Mouse (Mus musculus): ENCODE measurements around the gene Spn. TPM values are rescaled to one million over a fixed set of nuclear protein-coding genes. Genes with fewer than 3 reads are reported as not detected.

Spn gene
- polyA plus RNA-seq, 1 experiment, result 3.9 TPM

- 45% methylated on average over 2 of the region's 2 CpGs for WGBS
- peaks cover 7% of the 10 kb centered on the region; the same call in 1 of the 2 replicates for H3K4me1 ChIP-seq (ENCODE audit: control insufficient read depth, insufficient read depth, insufficient read length, low read length)
- H3K27me3 ChIP-seq (ENCODE audit: control insufficient read depth, insufficient read depth, low read length), result no peaks in the 10 kb centered on the region
- TF ChIP-seq CTCF (IDR thresholded peaks at IDR 0.05; ENCODE audit: extremely low read depth, insufficient read length, insufficient replicate concordance, low read depth, low read length) (no peak), POLR2A (IDR thresholded peaks at IDR 0.05; ENCODE audit: low read depth, low read length) (no peak)
- no peaks in the 10 kb centered on the region for H3K36me3 ChIP-seq (ENCODE audit: control insufficient read depth, insufficient read depth, low read length)
- H3K27ac ChIP-seq (ENCODE audit: insufficient read depth, low read depth, low read length), result no peak overlapping the region
- H3K4me3 ChIP-seq (ENCODE audit: low read depth, low read length), result no peak overlapping the region
Observed at GRCm38 (mm10) chr7:127180783-127181182, 43.2 kb upstream of the Spn start.

DNA sequence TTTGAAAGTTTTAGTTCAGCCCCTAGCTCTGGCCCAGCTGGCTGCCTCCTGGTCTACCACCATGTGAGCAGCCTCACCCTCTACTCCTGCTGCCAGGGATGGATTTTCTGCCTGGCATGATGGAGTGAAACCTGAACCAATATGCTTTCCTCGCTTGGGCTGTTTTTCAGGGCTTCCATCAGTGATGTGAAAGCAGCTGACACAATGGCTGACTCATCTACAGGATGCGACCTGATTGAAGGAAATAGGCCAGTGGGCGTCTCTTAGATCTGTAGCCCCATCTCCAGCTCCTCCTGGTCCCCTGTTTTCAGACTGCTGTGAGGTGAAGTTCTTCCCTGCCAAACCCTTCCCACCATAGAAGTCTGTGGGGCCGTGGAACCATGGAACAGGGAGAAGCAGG, 39.3 kb upstream of the Spn start:
- Histone ChIP-seq H3K4me3 (ENCODE audit: low read depth, low read length) (no peak overlapping the region), H3K27ac (ENCODE audit: insufficient read depth, low read depth, low read length) (no peak overlapping the region), H3K4me1 (ENCODE audit: control insufficient read depth, insufficient read depth, insufficient read length, low read length) (peaks cover 4% of the 10 kb centered on the region; the same call in 1 of the 2 replicates), H3K36me3 (ENCODE audit: control insufficient read depth, insufficient read depth, low read length) (no peaks in the 10 kb centered on the region), H3K27me3 (ENCODE audit: control insufficient read depth, insufficient read depth, low read length) (no peaks in the 10 kb centered on the region)
- 63% methylated on average over 4 of the region's 4 CpGs for WGBS
- TF ChIP-seq CTCF (IDR thresholded peaks at IDR 0.05; ENCODE audit: extremely low read depth, insufficient read length, insufficient replicate concordance, low read depth, low read length) (no peak), POLR2A (IDR thresholded peaks at IDR 0.05; ENCODE audit: low read depth, low read length) (no peak)

- H3K27ac ChIP-seq (ENCODE audit: insufficient read depth, low read depth, low read length), result no peak overlapping the region
- H3K4me3 ChIP-seq (ENCODE audit: low read depth, low read length), result no peak overlapping the region
- no peaks in the 10 kb centered on the region for H3K4me1 ChIP-seq (ENCODE audit: control insufficient read depth, insufficient read depth, insufficient read length, low read length)
- H3K36me3 ChIP-seq (ENCODE audit: control insufficient read depth, insufficient read depth, low read length), result no peaks in the 10 kb centered on the region
- WGBS, result 71% methylated on average over 5 of the region's 5 CpGs
- no peaks in the 10 kb centered on the region for H3K27me3 ChIP-seq (ENCODE audit: control insufficient read depth, insufficient read depth, low read length)
- TF ChIP-seq CTCF (IDR thresholded peaks at IDR 0.05; ENCODE audit: extremely low read depth, insufficient read length, insufficient replicate concordance, low read depth, low read length) (no peak), POLR2A (IDR thresholded peaks at IDR 0.05; ENCODE audit: low read depth, low read length) (no peak)
Observed at GRCm38 (mm10) chr7:127166501-127166900, 28.9 kb upstream of the Spn start.

- H3K36me3 ChIP-seq (ENCODE audit: control insufficient read depth, insufficient read depth, low read length), result no peaks in the 10 kb centered on the region
- no peaks in the 10 kb centered on the region for H3K27me3 ChIP-seq (ENCODE audit: control insufficient read depth, insufficient read depth, low read length)
- H3K27ac ChIP-seq (ENCODE audit: insufficient read depth, low read depth, low read length), result no peak overlapping the region
- no peak overlapping the region for H3K4me3 ChIP-seq (ENCODE audit: low read depth, low read length)
- TF ChIP-seq POLR2A (IDR thresholded peaks at IDR 0.05; ENCODE audit: low read depth, low read length), result no peak
- no peak for TF ChIP-seq CTCF (IDR thresholded peaks at IDR 0.05; ENCODE audit: extremely low read depth, insufficient read length, insufficient replicate concordance, low read depth, low read length)
- no peaks in the 10 kb centered on the region for H3K4me1 ChIP-seq (ENCODE audit: control insufficient read depth, insufficient read depth, insufficient read length, low read length)
- 77% methylated on average over 12 of the region's 12 CpGs for WGBS
Observed at GRCm38 (mm10) chr7:127165607-127166493, 28.2 kb upstream of the Spn start.

DNA sequence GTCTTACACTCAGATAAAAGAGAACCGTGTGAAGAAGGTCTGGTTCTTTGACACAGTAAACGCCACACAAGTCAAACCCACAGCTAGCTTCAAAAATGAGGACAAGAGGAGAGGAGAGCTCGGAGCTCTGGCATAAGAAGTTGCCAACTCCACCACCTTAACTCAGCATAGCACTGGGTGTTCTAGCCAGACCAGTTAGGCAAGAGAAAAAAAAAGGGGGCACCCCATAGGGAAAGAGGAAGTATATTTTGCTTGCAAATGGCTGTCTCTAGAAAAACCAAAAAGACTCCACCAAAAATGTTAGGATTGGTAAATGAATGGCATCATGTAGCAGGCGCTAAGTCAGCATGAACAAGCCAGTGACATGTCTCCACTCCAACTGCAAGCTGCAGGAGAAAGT, 26.4 kb upstream of the Spn start:
- 84% methylated on average over 4 of the region's 4 CpGs for WGBS
- H3K27ac ChIP-seq (ENCODE audit: insufficient read depth, low read depth, low read length), result no peak overlapping the region
- TF ChIP-seq CTCF (IDR thresholded peaks at IDR 0.05; ENCODE audit: extremely low read depth, insufficient read length, insufficient replicate concordance, low read depth, low read length) (no peak), POLR2A (IDR thresholded peaks at IDR 0.05; ENCODE audit: low read depth, low read length) (no peak)
- H3K36me3 ChIP-seq (ENCODE audit: control insufficient read depth, insufficient read depth, low read length), result no peaks in the 10 kb centered on the region
- H3K27me3 ChIP-seq (ENCODE audit: control insufficient read depth, insufficient read depth, low read length), result no peaks in the 10 kb centered on the region
- no peaks in the 10 kb centered on the region for H3K4me1 ChIP-seq (ENCODE audit: control insufficient read depth, insufficient read depth, insufficient read length, low read length)
- H3K4me3 ChIP-seq (ENCODE audit: low read depth, low read length), result no peak overlapping the region

DNA sequence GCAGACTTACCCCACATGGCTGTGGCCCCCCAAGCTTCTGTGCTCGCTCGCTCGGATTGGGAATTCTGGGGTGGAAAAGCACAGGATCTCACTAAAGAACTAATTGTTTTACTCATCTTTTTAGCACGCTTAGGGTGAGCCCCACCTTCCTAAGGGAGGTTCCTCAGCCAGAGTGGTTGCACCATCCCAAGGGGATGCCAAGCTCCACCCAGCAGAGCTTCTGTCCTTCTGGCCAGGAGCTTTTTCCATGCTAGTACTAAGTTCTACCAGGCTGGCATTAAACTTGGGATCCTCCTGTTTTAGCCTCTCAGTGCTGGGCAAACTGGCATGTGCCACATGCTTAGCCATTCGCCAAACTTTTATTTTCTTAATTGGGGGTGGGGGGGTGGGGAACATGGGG, 24.9 kb upstream of the Spn start:
- Histone ChIP-seq H3K27ac (ENCODE audit: insufficient read depth, low read depth, low read length) (no peak overlapping the region), H3K27me3 (ENCODE audit: control insufficient read depth, insufficient read depth, low read length) (no peaks in the 10 kb centered on the region), H3K4me1 (ENCODE audit: control insufficient read depth, insufficient read depth, insufficient read length, low read length) (no peaks in the 10 kb centered on the region), H3K4me3 (ENCODE audit: low read depth, low read length) (no peak overlapping the region), H3K36me3 (ENCODE audit: control insufficient read depth, insufficient read depth, low read length) (no peaks in the 10 kb centered on the region)
- TF ChIP-seq CTCF (IDR thresholded peaks at IDR 0.05; ENCODE audit: extremely low read depth, insufficient read length, insufficient replicate concordance, low read depth, low read length) (no peak), POLR2A (IDR thresholded peaks at IDR 0.05; ENCODE audit: low read depth, low read length) (no peak)
- WGBS, result 78% methylated on average over 5 of the region's 5 CpGs

GRCm38 (mm10) chr7:127157548-127157947, 19.9 kb upstream of the Spn start:
- no peak overlapping the region for H3K4me3 ChIP-seq (ENCODE audit: low read depth, low read length)
- H3K36me3 ChIP-seq (ENCODE audit: control insufficient read depth, insufficient read depth, low read length), result no peaks in the 10 kb centered on the region

More at GRCm38 (mm10) chr7:127157548-127157947, 19.9 kb upstream of the Spn start:
- TF ChIP-seq CTCF (IDR thresholded peaks at IDR 0.05; ENCODE audit: extremely low read depth, insufficient read length, insufficient replicate concordance, low read depth, low read length) (no peak), POLR2A (IDR thresholded peaks at IDR 0.05; ENCODE audit: low read depth, low read length) (no peak)
- H3K4me1 ChIP-seq (ENCODE audit: control insufficient read depth, insufficient read depth, insufficient read length, low read length), result no peaks in the 10 kb centered on the region
- no peak overlapping the region for H3K27ac ChIP-seq (ENCODE audit: insufficient read depth, low read depth, low read length)
- H3K27me3 ChIP-seq (ENCODE audit: control insufficient read depth, insufficient read depth, low read length), result no peaks in the 10 kb centered on the region
- WGBS, result 82% methylated on average over 4 of the region's 4 CpGs
